Mouse (Mus musculus) lung, postnatal 25 days (tissue): ENCODE measurements around the gene Tap1.

Source experiments
- DNase-seq: peaks from one replicate; pipeline ENCODE4 v3.0.0; 2022; ENCODE audit warnings: low spot score

Tap1 gene

DNA sequence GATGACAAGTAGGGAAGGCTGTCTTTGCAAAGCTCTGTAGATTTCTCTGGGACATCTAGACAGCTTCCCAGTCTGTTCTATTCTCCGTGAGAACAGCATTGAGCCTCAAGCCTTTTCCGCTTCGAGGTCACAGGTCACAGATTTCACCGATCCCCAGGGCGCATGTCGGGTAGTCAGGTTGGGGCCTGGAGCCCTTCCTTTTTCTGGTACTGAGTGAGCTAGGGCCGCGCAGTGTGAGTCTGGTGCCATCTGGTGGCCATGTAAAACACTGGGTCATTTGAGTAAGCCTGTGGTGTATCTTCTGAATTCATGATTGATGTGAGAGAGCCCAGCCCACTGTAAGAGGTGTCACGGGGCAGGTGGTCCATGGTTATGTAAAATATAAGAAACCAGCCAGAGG, 47.6 kb downstream of the Tap1 start:
- peak; percentile 86 for DNase-seq

DNA sequence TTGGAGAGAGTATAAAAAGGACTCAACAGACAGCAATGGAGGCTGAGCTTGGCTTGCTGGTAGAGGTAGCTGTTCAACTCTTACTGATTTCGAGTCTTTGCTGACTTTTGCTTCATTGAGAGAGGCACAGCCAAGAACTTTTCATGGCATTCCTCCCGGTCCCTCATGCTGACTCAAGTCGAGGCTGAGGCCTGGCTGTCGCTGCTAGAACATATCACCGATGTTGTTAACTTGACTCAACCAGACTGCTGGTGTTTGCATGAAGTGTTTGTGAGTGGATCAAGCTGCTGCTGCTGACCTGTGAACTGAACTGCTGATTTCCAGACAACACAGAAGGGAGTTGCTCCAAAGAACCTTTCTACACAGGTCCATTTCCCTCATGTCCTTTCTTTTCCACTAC, 49.3 kb downstream of the Tap1 start:
- peak; percentile 56 for DNase-seq

DNA sequence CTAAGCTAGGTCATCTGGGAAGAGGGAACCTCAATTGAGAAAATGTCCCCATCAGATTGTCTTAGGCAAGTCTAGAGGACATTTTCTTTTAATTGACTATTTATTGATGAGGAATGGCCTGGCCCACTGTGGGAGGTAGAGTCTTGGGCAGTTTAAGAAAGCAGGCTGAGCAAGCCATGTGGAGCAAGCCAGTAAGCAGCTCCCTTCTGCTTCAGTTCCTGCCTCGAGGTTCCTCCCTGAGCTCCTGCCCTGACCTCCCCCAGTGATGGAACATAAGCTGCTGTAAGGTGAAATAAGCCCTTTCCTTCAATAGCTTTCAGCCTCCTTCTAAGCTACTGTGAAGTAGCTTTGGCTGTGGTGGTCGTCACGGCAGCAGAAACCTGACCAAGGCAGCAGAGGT, 50.4 kb downstream of the Tap1 start:
- DNase-seq, result no peak

DNA sequence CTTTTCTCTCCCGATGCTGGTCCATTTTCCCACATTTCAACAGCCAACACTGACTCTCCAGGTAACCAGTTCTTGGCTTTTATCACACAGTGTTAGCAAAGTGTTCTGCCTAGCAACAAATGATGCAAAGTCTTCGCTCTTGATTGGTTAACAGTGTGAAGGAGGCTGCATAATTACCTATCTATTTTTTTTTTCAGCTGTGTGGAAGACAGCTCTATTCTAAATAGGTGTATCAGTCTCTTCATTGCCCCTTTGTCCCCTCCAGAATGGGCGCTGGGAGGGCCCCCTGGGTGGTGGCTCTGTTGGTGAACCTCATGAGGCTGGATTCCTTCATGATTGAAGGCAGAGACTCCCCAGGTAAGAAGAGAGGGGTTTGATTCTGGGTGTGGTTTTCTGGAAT, 51.4 kb downstream of the Tap1 start, which contains the start of gene H2-Ob:
TSS of gene H2-Ob (plus strand) at position 198 of the 400 bp plus-strand sequence.
- peak; percentile 76 for DNase-seq

DNA sequence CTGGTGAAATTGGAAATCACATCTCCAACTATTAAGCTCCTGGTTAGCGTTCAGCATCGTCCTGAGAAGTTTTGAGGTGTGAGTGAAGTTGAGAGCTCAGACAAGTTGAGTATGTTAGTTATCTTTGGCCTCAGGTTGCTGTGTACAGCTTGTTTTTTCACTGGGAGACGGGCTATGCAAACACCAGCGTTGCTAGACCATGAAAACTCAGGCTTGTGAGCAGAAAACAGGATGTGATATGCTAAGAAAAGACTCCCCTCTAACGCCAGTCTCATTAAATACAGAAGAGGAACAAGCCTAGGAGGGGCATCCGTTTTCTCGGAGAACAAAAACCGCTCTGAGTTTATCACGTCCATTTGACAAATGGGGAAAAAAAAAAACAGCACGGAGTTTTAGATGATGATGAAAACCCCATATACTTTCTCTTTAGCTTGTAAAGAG, 52.3 kb downstream of the Tap1 start:
- DNase-seq, result peak; percentile 49

DNA sequence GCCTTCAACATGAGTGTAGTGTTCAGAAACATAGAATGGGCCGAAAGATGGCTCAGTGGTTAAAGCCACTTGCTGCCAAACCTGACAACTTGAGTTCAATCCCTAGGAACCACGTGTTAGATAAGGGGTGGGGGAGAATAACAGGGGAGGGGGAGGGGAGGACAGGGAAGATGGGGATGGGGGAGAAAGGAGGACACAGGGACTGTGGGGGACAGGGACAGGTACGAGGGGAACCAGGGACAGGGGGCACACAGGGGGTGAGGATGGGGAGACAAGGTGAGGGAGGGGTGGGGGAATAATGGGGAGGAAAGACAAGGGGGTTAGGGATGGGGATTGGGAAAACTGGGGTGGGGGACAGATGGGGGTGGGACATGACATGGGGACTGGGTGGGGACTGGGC, 53.0 kb downstream of the Tap1 start:
- no peak for DNase-seq

DNA sequence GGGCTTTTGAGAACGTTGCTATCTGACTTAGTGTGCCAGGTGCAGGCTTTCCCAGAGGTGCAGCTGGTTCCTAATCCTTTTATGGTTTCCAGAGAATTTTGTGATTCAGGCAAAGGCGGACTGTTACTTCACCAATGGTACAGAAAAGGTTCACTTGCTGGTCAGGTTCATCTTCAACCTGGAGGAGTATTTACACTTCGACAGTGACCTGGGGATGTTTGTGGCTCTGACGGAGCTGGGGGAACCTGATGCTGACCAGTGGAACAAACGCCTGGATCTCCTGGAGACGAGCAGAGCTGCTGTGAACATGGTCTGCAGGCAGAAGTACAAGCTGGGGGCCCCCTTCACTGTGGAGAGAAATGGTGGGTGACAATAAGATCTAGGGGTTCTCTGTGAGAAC, 53.6 kb downstream of the Tap1 start:
- no peak for DNase-seq

DNA sequence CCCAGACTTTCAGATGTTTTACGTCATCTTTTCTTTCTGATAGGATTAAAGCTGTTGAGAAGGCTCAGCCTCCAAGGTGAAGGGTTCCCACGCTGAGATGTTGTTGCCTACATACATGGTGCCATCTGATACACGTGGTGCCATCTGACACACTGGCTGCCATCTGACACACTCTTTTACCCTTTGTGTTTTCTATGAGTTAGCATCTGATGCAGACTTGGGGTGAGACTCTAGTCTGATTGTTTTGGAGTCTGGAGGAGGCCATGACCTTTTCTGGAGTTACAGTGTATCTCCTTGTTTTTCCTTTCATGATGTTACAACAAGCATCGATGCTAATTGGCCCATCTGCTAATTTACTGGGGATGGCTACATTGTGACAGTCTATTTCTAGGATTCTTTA, 57.3 kb downstream of the Tap1 start:
- no peak for DNase-seq
